Mouse (Mus musculus): ENCODE results near the gene Gse1. TPM values are rescaled to one million over a fixed set of nuclear protein-coding genes. Genes with fewer than 3 reads are reported as not detected.

Gene Gse1
- polyA plus RNA-seq, 1 experiment from 2014 or later: 25.3 TPM

DNA sequence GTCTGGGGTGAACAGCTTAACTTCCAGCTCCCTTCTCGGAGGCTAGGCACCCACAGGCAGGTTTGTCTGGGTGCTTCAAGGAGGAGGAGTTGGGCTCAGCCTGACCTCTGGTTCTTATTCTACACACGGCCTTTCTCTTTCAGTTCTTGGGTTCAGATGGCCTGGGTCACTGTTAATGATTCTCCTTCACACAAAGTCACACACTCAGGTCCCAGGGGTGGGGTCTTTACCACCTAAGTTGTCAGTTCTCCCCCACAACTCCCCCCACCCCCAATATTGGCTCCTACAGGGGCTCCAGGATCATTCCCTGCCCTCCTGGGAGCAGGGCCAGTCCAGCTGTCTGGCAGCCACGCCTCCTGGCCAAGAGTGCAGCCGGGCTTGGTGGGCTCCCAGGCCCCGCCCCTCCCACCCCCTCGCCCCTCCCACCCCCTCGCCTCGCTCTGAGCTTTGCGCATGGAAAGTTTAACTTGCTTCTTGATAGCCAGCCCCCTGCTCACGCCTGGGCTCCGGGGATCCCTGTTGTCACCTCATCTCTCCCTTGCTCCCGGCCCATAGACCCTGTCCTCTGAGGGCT lies 288.0 kb downstream of the Gse1 start:
- 0 out of 2 replicates have a peak, but pooled peaks have one; percentile 18 for ATAC-seq (replicated peaks; ENCODE audit: low FRiP score)
- no peaks in the 10 kb centered on the region for H3K27me3 ChIP-seq (replicated peaks; ENCODE audit: control insufficient read depth, insufficient read depth, low read length)
- H3K4me3 ChIP-seq (ENCODE audit: low read depth, low read length): no peak overlapping the region
- DNase-seq (ENCODE audit: low spot score): no peak
- H3K4me1 ChIP-seq (replicated peaks; ENCODE audit: control insufficient read depth, insufficient read depth, low read length): peaks cover 86% of the 10 kb centered on the region
- H3K9me3 ChIP-seq (ENCODE audit: control insufficient read depth, low read length): no peaks in the 10 kb centered on the region
- no peaks in the 10 kb centered on the region; the same call in 1 of the 2 replicates for H3K36me3 ChIP-seq (ENCODE audit: control insufficient read depth, insufficient read depth, low read length)
- no peak overlapping the region for H3K4me2 ChIP-seq
- H3K9ac ChIP-seq (ENCODE audit: low read depth, low read length): no peak overlapping the region
- no peak overlapping the region for H3K27ac ChIP-seq (ENCODE audit: low read depth, low read length)
- WGBS: 18% methylated on average over 12 of the region's 12 CpGs

DNA sequence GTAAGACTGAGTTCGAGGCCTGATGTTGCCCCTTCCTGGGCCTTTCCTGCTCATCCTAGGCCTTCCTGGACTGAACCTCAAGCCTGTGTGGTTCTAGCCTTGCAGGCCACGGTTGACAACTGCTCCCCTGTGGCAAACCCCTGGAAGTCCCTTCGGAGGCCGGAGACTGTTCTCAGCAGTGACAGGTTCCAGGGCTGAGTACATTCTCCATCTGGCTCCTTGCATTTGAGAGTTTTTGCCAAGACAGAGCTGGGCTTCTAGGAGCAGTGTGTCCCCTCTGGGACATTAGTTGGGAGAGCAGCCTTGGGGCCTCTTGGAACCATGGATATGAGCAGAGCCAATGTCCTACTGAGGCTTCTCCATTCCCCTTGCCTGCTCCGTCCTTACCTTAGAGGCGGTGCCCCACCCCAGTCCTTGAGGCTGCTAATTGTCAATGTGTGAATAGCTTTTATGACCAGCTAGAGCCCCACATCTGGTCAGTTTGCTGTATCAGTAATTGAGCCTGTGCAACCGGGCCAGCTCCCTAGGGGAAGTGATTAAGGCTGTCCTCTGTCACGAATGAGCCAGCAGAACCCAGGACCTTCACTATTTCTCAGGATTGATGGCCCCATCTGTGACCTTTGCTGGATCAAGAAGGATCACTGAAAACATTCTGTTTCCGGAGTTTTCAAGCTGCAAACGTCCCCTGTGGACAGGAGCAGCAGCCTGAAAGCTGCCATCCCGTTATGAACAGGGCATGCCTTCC lies 289.6 kb downstream of the Gse1 start:
- Histone ChIP-seq H3K4me3 (ENCODE audit: low read depth, low read length) (no peak overlapping the region), H3K4me2 (no peak overlapping the region), H3K36me3 (ENCODE audit: control insufficient read depth, insufficient read depth, low read length) (no peaks in the 10 kb centered on the region; the same call in 1 of the 2 replicates), H3K27ac (ENCODE audit: low read depth, low read length) (no peak overlapping the region), H3K9ac (ENCODE audit: low read depth, low read length) (no peak overlapping the region), H3K27me3 (replicated peaks; ENCODE audit: control insufficient read depth, insufficient read depth, low read length) (no peaks in the 10 kb centered on the region), H3K9me3 (ENCODE audit: control insufficient read depth, low read length) (no peaks in the 10 kb centered on the region), H3K4me1 (replicated peaks; ENCODE audit: control insufficient read depth, insufficient read depth, low read length) (peaks cover 80% of the 10 kb centered on the region)
- 51% methylated on average over 11 of the region's 11 CpGs for WGBS
- DNase-seq (ENCODE audit: low spot score) (no peak), ATAC-seq (replicated peaks; ENCODE audit: low FRiP score) (no peak)

DNA sequence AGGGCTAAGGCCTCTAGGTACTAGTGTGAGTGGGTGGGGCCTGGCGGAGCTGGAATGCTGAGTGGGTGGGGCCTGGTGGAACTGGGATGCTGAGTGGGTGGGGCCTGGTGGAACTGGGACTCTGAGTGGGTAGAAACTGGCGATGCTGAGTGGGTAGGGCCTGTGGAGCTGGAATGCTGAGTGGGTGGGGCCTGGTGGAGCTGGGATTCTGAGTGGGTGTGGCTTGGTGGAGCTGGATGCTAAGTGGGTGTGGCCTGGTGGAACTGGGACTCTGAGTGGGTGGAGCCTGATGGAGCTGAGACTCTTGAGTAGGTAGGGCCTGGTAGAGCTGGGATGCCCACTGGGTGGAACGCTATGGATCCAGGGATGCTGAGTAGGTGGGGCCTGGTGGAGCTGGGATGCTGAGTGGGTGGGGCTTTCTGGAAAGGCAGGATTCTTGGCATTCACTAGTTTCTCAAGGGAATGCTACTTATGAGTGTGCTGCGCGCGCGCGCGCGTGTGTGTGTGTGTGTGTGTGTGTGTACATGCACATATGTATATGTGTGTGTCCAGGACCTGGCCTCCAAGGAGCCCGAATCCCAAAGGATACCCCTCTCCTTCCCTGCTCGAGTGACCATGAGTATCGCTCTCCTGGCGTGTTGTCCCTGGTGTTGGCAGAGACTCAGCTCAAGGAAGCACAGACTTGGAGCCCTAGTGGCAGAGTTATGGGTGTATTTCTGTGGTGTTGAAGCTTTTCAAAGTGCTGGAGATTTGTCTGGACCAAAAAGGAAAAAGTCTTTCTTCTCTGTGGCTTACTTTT lies 290.7 kb downstream of the Gse1 start:
- H3K27me3 ChIP-seq (replicated peaks; ENCODE audit: control insufficient read depth, insufficient read depth, low read length): no peaks in the 10 kb centered on the region
- no peaks in the 10 kb centered on the region; the same call in 1 of the 2 replicates for H3K36me3 ChIP-seq (ENCODE audit: control insufficient read depth, insufficient read depth, low read length)
- no peak overlapping the region for H3K4me3 ChIP-seq (ENCODE audit: low read depth, low read length)
- DNase-seq (ENCODE audit: low spot score) (no peak), ATAC-seq (replicated peaks; ENCODE audit: low FRiP score) (no peak; the same call in 1 of the 2 replicates)
- H3K4me1 ChIP-seq (replicated peaks; ENCODE audit: control insufficient read depth, insufficient read depth, low read length): peaks cover 79% of the 10 kb centered on the region
- H3K9ac ChIP-seq (ENCODE audit: low read depth, low read length): no peak overlapping the region
- H3K27ac ChIP-seq (ENCODE audit: low read depth, low read length): no peak overlapping the region
- no peaks in the 10 kb centered on the region for H3K9me3 ChIP-seq (ENCODE audit: control insufficient read depth, low read length)
- WGBS: 82% methylated on average over 14 of the region's 14 CpGs
- H3K4me2 ChIP-seq: no peak overlapping the region

DNA sequence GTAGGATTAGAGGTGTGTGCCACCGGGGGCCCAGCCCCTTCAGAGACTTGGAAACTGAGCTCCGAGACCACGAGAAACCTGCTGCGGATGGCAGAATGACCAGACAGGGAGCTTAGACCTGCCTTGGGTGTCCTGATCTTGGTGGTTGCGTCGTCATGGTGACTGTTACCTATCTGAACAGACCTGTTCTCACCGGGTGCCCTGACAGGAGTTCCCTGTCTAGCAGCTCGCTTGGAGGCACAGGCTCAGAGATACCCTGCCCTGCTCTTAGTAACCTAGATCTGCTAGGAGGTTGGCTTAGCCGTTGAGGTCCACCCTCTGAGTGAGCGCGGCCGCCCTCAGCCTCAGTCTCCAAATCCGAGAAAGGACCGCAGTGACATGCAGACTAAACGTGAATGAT lies 292.0 kb downstream of the Gse1 start:
- ATAC-seq (replicated peaks; ENCODE audit: low FRiP score) (no peak), DNase-seq (ENCODE audit: low spot score) (no peak)
- peaks cover 84% of the 10 kb centered on the region for H3K4me1 ChIP-seq (replicated peaks; ENCODE audit: control insufficient read depth, insufficient read depth, low read length)
- H3K27ac ChIP-seq (ENCODE audit: low read depth, low read length): peak overlapping the region; percentile 25; the same call in 1 of the 2 replicates
- H3K9ac ChIP-seq (ENCODE audit: low read depth, low read length): peak overlapping the region; percentile 34; the same call in 1 of the 2 replicates
- no peak overlapping the region; the same call in 1 of the 2 replicates for H3K4me2 ChIP-seq
- H3K4me3 ChIP-seq (ENCODE audit: low read depth, low read length): no peak overlapping the region
- H3K9me3 ChIP-seq (ENCODE audit: control insufficient read depth, low read length): no peaks in the 10 kb centered on the region
- WGBS: 65% methylated on average over 15 of the region's 15 CpGs
- H3K27me3 ChIP-seq (replicated peaks; ENCODE audit: control insufficient read depth, insufficient read depth, low read length): no peaks in the 10 kb centered on the region
- no peaks in the 10 kb centered on the region for H3K36me3 ChIP-seq (ENCODE audit: control insufficient read depth, insufficient read depth, low read length)

DNA sequence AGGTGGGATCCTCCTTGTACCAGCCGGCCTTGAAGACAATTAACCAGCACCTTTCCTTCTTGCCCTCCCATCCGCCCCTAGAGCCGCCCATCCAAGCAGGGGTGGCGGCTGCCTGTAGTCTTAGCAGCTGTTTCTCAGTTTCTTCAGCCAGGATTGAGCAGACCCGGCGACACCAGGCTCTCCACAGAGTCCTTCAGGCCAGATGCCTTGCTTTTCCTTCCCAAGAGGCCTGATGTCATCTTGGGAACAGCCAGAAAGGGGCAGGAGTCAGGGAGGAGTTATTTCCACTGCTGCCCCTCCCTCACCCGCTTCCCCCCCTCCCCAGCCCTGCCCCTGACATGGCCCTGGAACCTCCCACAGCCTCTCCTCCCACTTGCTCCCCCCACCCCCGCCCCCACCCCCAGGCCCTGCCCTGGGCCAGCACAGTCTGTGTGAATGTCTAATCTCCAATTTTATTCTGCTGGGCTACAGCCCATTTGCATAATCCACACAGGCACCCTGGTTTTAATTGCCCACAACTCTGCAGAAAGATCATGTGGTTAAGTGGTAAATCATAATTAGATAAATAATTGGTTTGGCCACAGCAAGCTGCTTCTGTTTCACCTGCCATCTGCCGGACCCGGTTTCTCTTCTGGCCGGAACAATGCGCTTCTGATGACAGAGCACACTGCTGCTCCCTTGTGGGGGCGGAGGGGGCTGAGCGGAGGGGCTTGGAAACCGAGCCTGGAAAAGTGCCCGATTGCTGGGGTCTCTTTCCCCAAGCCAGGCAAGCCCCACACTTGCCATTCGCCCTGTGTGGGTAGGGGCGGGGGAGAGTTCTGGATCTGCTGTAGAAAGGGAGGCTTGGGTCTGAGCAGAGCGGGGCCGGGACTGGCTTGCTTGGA lies 292.7 kb downstream of the Gse1 start:
- DNase-seq (ENCODE audit: low spot score) (no peak), ATAC-seq (replicated peaks; ENCODE audit: low FRiP score) (no peak)
- WGBS: 53% methylated on average over 20 of the region's 20 CpGs
- Histone ChIP-seq H3K36me3 (ENCODE audit: control insufficient read depth, insufficient read depth, low read length) (no peaks in the 10 kb centered on the region), H3K4me3 (ENCODE audit: low read depth, low read length) (no peak overlapping the region), H3K4me1 (replicated peaks; ENCODE audit: control insufficient read depth, insufficient read depth, low read length) (peaks cover 85% of the 10 kb centered on the region), H3K27me3 (replicated peaks; ENCODE audit: control insufficient read depth, insufficient read depth, low read length) (no peaks in the 10 kb centered on the region), H3K4me2 (no peak overlapping the region; the same call in 1 of the 2 replicates), H3K9me3 (ENCODE audit: control insufficient read depth, low read length) (no peaks in the 10 kb centered on the region), H3K27ac (ENCODE audit: low read depth, low read length) (peak overlapping the region; percentile 25; the same call in 1 of the 2 replicates), H3K9ac (ENCODE audit: low read depth, low read length) (peak overlapping the region; percentile 34; the same call in 1 of the 2 replicates)

DNA sequence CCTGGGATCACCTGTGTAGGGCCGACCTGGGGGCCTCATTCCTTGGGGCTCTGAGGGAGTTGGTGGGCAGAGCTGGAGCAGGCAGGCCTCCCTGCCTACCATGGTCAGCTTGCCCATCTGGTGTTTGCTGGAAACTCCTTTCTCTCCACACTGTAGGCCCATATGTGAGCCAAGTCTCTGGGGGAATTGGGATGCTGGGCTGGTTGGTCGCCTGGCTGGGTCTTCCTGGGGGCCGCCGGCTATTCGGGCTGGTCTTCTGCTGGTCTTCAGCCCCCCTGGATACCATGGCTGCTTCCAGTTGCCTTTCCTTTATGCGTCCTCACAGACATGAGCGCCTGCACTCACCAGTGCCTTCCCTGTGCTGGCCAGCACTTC lies 293.3 kb downstream of the Gse1 start:
- Histone ChIP-seq H3K9me3 (ENCODE audit: control insufficient read depth, low read length) (no peaks in the 10 kb centered on the region), H3K4me2 (no peak overlapping the region)
- no peak for ATAC-seq (replicated peaks; ENCODE audit: low FRiP score)

DNA sequence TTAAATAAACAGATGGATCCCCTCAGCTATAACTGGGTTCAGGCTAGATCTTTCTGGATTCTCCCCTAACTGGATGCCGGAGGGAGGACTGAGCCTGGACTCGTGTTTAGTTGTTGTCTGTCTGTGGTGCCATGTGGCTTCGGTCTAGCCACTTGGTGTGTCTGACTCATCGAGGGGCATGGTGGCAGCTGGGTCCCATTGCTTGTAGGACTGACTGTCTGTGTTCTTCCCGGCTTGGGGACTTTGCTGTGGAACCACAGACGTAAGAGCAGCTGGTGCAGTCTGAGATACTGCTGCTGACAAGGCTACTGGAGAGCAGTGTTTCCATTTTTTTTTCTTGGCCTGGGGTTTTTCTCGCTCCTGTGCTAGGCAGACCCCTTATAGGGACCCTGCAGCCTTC lies 295.4 kb downstream of the Gse1 start:
- no peaks in the 10 kb centered on the region for H3K27me3 ChIP-seq (replicated peaks; ENCODE audit: control insufficient read depth, insufficient read depth, low read length)
- no peak overlapping the region for H3K4me2 ChIP-seq
- peaks cover 90% of the 10 kb centered on the region for H3K4me1 ChIP-seq (replicated peaks; ENCODE audit: control insufficient read depth, insufficient read depth, low read length)
- H3K9ac ChIP-seq (ENCODE audit: low read depth, low read length): no peak overlapping the region
- H3K36me3 ChIP-seq (ENCODE audit: control insufficient read depth, insufficient read depth, low read length): no peaks in the 10 kb centered on the region
- 71% methylated on average over 7 of the region's 7 CpGs for WGBS
- DNase-seq (ENCODE audit: low spot score) (no peak), ATAC-seq (replicated peaks; ENCODE audit: low FRiP score) (no peak)
- H3K4me3 ChIP-seq (ENCODE audit: low read depth, low read length): no peak overlapping the region
- no peak overlapping the region; the same call in 1 of the 2 replicates for H3K27ac ChIP-seq (ENCODE audit: low read depth, low read length)
- no peaks in the 10 kb centered on the region for H3K9me3 ChIP-seq (ENCODE audit: control insufficient read depth, low read length)

More for the DNA sequence above, 293.3 kb downstream of the Gse1 start:
- Histone ChIP-seq H3K27me3 (replicated peaks; ENCODE audit: control insufficient read depth, insufficient read depth, low read length) (no peaks in the 10 kb centered on the region), H3K4me1 (replicated peaks; ENCODE audit: control insufficient read depth, insufficient read depth, low read length) (peaks cover 85% of the 10 kb centered on the region), H3K9ac (ENCODE audit: low read depth, low read length) (no peak overlapping the region), H3K4me3 (ENCODE audit: low read depth, low read length) (no peak overlapping the region), H3K36me3 (ENCODE audit: control insufficient read depth, insufficient read depth, low read length) (no peaks in the 10 kb centered on the region), H3K27ac (ENCODE audit: low read depth, low read length) (peak overlapping the region; percentile 7; the same call in 1 of the 2 replicates)
- no peak for DNase-seq (ENCODE audit: low spot score)
- WGBS: 78% methylated on average over 7 of the region's 7 CpGs

DNA sequence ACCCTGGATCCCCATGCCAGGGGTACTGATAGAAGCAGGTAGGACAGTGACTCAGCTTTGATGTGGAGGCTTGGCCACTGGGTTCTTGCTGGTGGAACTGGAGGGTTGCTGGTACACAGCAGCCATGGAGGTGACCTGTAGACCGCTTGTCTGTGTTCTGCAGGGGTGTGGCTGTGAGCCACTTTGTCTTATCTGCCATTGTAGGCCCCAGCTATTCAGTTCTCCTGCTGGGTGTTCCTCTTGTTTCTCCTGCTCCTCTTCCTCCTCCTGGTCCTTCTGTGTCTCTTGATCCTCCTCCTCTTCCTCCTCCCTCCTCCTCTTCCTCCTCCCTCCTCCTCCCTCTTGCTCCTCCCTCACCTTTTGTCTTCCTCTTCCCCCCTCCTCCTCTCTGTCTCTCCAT lies 296.9 kb downstream of the Gse1 start:
- H3K4me1 ChIP-seq (replicated peaks; ENCODE audit: control insufficient read depth, insufficient read depth, low read length): peaks cover 86% of the 10 kb centered on the region
- H3K27me3 ChIP-seq (replicated peaks; ENCODE audit: control insufficient read depth, insufficient read depth, low read length): no peaks in the 10 kb centered on the region
- H3K9me3 ChIP-seq (ENCODE audit: control insufficient read depth, low read length): no peaks in the 10 kb centered on the region
- 50% methylated on average over 1 of the region's 1 CpGs for WGBS
- H3K9ac ChIP-seq (ENCODE audit: low read depth, low read length): no peak overlapping the region
- no peaks in the 10 kb centered on the region for H3K36me3 ChIP-seq (ENCODE audit: control insufficient read depth, insufficient read depth, low read length)
- peak overlapping the region; percentile 35 for H3K4me2 ChIP-seq
- DNase-seq (ENCODE audit: low spot score) (no peak), ATAC-seq (replicated peaks; ENCODE audit: low FRiP score) (peak; percentile 65)
- no peak overlapping the region for H3K4me3 ChIP-seq (ENCODE audit: low read depth, low read length)
- H3K27ac ChIP-seq (ENCODE audit: low read depth, low read length): peak overlapping the region; percentile 11; the same call in 1 of the 2 replicates

Data from liver, embryonic 11.5 days (tissue).